Mouse (Mus musculus) lung, adult 2 months (tissue): ENCODE data around the gene Tmem141.

Experiments used
- CTCF ChIP-seq: fragments of 200-500 bp; IDR thresholded peaks from 2 replicates; pipeline ENCODE4 v1.5.1; 2011; ENCODE audit warnings: mild to moderate bottlenecking, low read length, control low read depth; ENCODE audit not compliant: insufficient read depth
- POLR2A ChIP-seq: fragments of 200-500 bp; IDR thresholded peaks from 2 replicates; pipeline ENCODE4 v1.6.1; 2011; ENCODE audit warnings: low read depth, mild to moderate bottlenecking, control low read depth, low read length, borderline replicate concordance; ENCODE audit errors: extremely low read depth

DNA sequence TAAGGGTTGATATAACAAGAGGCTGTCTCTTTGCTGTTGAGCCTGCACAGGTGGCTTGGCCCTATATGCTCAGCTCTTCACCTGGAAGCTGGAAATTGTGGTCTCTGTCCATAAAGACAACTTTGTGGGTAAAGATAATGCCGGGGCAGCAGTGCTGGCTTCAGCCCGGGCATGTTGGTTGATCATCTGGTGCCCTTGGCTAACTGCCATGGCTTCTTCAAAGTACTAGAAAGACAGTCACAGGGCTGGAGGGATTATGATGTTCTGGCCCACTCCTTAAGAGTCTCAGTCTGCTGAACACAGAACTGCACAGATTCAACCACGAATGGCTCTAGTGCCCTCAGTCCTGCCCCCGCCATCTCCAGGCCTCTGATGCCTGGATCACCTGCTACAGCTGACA is 35.4 kb upstream of the Tmem141 start:
- TF ChIP-seq POLR2A: no peak
- TF ChIP-seq CTCF: no peak
